Mouse (Mus musculus): ENCODE data around the gene Pigr.

The Pigr gene

DNA sequence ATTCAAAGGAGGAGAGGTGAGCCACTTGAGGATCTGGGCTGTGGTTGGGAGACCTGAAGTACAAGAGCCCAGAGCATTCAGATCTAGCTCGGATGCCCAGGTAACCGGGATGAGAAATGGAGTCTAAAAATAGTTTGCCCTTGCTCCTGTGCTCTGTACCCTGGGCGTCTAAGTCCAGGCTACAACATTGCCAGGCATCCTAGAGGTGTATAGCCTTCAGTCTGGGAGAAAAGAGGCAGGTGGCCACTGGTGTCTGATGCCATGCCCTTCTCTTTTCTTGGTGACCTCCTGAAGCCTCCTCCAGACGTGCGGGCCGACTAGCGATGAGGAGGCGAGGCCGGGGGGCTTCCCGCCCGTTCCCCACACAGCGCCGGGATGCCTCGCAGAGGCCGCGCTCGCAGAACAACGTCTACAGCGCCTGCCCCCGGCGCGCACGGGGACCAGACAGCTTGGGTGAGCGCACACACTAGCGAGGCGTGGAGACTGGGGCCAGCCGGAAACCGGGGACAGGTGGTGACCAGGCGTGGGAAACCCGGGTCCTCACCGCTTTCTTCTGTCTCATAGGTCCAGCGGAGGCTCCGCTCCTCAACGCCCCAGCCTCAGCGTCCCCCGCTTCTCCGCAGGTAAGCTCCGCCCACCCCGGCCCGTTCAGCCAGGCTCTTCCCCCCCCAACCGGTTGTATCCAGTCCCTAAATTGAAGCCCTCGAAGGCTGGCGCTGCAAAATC is 51.6 kb downstream of the Pigr start:
- no peak for DNase-seq (ENCODE audit: low spot score)

DNA sequence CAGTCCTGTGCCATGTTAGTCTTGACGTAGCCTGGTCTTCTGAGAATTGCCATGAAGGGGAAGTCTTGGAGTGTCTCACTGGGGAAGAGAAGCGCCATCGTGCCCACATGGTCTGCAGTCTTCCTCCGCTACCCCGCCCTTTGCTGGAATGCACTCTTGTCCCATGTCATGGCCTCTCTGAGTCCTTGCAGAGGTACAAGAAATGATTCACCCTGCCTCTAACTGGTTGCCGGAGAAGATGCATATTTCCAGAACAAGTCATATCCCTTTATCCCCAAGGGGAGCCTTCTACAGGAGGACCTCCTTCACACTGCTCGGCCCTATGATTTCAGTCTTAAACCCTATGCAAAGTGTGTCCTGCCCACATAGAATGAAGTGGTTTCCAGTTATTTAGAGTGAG is 53.4 kb downstream of the Pigr start:
- DNase-seq (ENCODE audit: low spot score), result no peak

DNA sequence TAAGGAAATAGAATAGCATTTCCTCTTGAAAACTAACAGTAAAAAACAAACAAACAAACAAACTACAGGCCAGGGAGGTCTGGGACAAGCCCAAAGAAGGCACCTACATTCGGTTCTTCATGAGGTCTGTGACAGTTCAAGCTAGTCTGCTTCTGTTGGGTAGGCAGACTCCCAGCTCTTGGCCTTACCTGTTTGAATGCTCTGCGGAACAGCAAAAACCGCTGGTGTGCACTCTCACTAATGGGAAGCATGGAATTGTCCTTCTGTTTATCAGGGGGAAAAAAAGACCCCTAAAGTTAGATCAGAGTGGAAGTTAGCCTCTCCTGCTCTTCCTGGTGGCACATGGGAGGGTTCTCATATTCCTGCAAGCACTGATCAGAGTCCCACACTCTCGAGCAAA is 56.7 kb downstream of the Pigr start:
- DNase-seq (ENCODE audit: low spot score), result no peak

GRCm38 (mm10) chr1:130887354-130887753 is 60.9 kb downstream of the Pigr start, which contains the start of gene Il24:
Gene Il24, minus strand, starts transcription at chr1:130887454.
- no peak for DNase-seq (ENCODE audit: low spot score)

DNA sequence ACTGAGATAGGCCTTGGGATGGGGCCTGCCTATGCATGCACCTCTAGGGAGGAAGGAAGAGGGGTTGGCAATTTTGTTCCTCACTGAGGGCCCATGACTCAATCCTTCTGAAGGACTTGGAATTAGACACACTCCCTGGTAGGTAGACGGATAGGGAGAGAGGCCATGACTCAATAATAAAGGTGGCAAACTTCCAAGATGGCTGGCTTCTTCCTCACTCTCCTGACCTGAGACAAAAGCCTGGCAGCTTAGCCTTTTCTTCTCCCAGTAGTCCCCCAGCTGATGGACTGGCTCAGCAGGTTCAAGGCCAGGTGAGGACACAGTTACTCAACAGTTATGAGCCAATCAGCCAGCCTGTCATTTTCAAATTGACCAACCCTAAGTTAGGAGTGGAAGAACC is 66.0 kb downstream of the Pigr start:
- no peak for DNase-seq (ENCODE audit: low spot score)

DNA sequence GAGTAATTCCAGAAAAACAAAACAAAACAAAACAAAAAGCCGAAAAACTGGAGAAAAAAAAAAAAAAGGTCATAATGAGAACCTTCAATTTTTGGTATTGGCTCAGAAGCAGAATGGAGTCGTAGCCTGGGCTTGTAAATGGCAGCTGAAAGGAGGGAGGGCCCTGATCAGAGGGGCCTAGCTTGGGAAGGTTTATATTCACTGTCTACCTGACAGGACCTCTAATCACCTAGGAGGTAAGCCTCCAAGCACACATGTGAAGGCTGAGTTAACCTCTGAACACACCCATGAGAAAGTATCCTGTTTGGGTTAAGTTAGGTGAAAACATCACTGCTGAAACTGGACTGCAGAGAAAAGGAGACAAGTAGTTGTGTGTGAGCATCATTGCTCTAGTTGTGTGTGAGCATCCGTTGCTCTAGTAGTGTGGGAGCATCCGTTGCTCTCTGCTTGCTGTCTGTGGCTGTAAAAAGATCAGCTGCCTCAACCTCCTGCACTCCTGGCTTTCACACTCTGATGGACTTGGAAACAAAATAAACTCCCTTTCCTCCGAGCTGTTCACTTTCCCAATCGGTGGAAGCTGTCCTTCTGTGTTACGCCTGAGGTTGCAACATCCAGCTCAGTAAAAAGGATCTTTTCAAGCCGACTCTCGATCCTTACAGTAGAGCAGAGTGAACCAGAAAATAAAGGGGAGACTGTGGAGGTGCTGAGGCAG is 67.0 kb downstream of the Pigr start:
- DNase-seq (ENCODE audit: low spot score), result no peak

GRCm38 (mm10) chr1:130894468-130894867 is 68.0 kb downstream of the Pigr start:
- no peak for DNase-seq (ENCODE audit: low spot score)

Measured in layer of hippocampus, adult 11-12 months (tissue).